Mouse (Mus musculus): ENCODE measurements at regions not wholly inside any gene's neighbourhood (a gene's known extent, or its start where the extent isn't known, plus 50 kb on each side); places are given as distances from the start of the nearest gene placed in this dataset.

DNA sequence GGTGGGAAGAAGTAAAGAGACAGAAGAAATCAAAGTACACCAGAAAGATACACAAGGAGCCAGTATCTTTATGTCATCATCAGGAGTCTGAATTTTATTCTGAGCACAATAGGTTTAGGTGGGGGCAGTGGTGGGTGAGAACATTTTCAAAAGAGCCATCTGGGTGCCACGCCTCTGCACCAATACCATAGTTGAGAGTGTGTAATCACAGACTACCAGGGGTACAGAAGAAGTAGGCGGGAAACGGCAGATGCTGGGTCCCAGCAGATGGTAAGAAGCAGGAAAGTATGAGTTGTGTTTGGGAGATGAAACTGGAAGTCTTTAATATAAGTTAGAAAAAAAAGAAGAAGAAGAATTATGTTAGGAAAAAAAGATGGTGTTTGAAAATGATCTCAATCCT, 682.7 kb upstream of the Pou3f3 start:
- no peaks in the 10 kb centered on the region for H3K9me3 ChIP-seq (ENCODE audit: low read length)
- H3K27me3 ChIP-seq (ENCODE audit: insufficient read depth, low read length) = no peaks in the 10 kb centered on the region
- H3K4me1 ChIP-seq (ENCODE audit: insufficient read depth, low read length) = no peaks in the 10 kb centered on the region
- ATAC-seq (no peak), DNase-seq (ENCODE audit: low spot score) (no peak)
- no peak overlapping the region for H3K4me3 ChIP-seq (ENCODE audit: low read length)
- no peaks in the 10 kb centered on the region for H3K36me3 ChIP-seq (ENCODE audit: insufficient read depth, low read length)
- TF ChIP-seq CTCF (IDR thresholded peaks at IDR 0.05; ENCODE audit: low read depth) = no peak
- no peak overlapping the region for H3K27ac ChIP-seq
- WGBS = 89% methylated on average over 3 of the region's 3 CpGs
- H3K9ac ChIP-seq (replicated peaks; ENCODE audit: low read length) = no peak overlapping the region
- no peak overlapping the region for H3K4me2 ChIP-seq (ENCODE audit: low read depth, low read length)

- no peak for TF ChIP-seq CTCF (IDR thresholded peaks at IDR 0.05; ENCODE audit: low read depth)
- H3K27me3 ChIP-seq (ENCODE audit: insufficient read depth, low read length) = no peaks in the 10 kb centered on the region
- no peak overlapping the region for H3K4me2 ChIP-seq (ENCODE audit: low read depth, low read length)
- no peak for DNase-seq (ENCODE audit: low spot score)
- no peak overlapping the region for H3K9ac ChIP-seq (replicated peaks; ENCODE audit: low read length)
- no peaks in the 10 kb centered on the region for H3K9me3 ChIP-seq (ENCODE audit: low read length)
- ATAC-seq = no peak
- no peaks in the 10 kb centered on the region for H3K36me3 ChIP-seq (ENCODE audit: insufficient read depth, low read length)
- no peaks in the 10 kb centered on the region for H3K4me1 ChIP-seq (ENCODE audit: insufficient read depth, low read length)
- H3K27ac ChIP-seq = no peak overlapping the region
- WGBS = 28% methylated on average over 2 of the region's 2 CpGs
- H3K4me3 ChIP-seq (ENCODE audit: low read length) = no peak overlapping the region
Observed at GRCm38 (mm10) chr1:42018966-42019365, 676.6 kb upstream of the Pou3f3 start.

DNA sequence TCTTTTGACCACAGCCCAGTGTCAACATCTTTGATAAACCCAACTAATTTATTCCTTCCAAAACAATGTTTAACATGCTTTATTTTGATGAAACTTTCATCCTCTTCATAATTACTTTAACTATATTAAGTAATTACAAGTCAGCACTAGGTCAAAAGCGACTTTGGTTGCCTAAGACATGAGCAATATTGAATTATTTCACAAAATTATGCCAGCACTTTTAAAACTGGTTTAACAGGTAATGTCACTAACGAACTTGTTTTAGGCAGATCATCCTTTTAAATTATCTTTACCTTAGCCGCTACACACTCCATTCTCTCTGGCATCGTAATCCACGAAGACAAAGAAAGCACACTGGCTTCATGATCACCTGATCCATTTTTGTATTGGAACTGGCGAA, 669.8 kb upstream of the Pou3f3 start:
- 86% methylated on average over 6 of the region's 6 CpGs for WGBS

DNA sequence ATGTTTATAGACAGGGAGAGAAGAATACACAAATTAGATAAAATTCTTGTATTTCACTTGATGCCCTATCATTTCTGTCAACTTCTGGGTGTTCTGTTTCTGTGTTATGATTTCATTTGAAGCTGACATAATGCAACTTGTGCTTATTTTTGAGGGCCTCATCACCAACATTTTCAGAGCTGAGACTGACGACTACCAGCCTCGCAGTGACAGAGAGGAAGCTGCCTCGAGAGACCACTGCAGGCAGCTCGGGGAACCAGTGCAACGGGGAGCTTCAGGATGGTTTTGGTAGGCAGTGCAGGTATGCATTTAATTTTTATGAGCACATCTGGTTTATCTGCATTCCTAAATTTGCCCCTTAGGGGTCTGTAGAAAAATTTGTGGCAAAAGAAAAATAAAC, 669.1 kb upstream of the Pou3f3 start:
- no peak overlapping the region for H3K27ac ChIP-seq
- H3K4me1 ChIP-seq (ENCODE audit: insufficient read depth, low read length) = no peaks in the 10 kb centered on the region
- H3K4me2 ChIP-seq (ENCODE audit: low read depth, low read length) = no peak overlapping the region
- no peak for ATAC-seq
- no peak overlapping the region for H3K4me3 ChIP-seq (ENCODE audit: low read length)
- TF ChIP-seq CTCF (IDR thresholded peaks at IDR 0.05; ENCODE audit: low read depth) = no peak
- H3K9ac ChIP-seq (replicated peaks; ENCODE audit: low read length) = no peak overlapping the region
- H3K9me3 ChIP-seq (ENCODE audit: low read length) = no peaks in the 10 kb centered on the region
- H3K27me3 ChIP-seq (ENCODE audit: insufficient read depth, low read length) = no peaks in the 10 kb centered on the region
- DNase-seq (ENCODE audit: low spot score) = no peak
- WGBS = 69% methylated on average over 5 of the region's 5 CpGs
- no peaks in the 10 kb centered on the region for H3K36me3 ChIP-seq (ENCODE audit: insufficient read depth, low read length)

More for the DNA sequence above, 669.8 kb upstream of the Pou3f3 start:
- Histone ChIP-seq H3K9me3 (ENCODE audit: low read length) (no peaks in the 10 kb centered on the region), H3K27me3 (ENCODE audit: insufficient read depth, low read length) (no peaks in the 10 kb centered on the region), H3K36me3 (ENCODE audit: insufficient read depth, low read length) (no peaks in the 10 kb centered on the region), H3K27ac (no peak overlapping the region), H3K4me2 (ENCODE audit: low read depth, low read length) (no peak overlapping the region), H3K4me1 (ENCODE audit: insufficient read depth, low read length) (no peaks in the 10 kb centered on the region), H3K9ac (replicated peaks; ENCODE audit: low read length) (no peak overlapping the region), H3K4me3 (ENCODE audit: low read length) (no peak overlapping the region)
- DNase-seq (ENCODE audit: low spot score) (no peak), ATAC-seq (no peak)
- TF ChIP-seq CTCF (IDR thresholded peaks at IDR 0.05; ENCODE audit: low read depth) = no peak

GRCm38 (mm10) chr1:42033786-42034185, 661.8 kb upstream of the Pou3f3 start:
- no peaks in the 10 kb centered on the region for H3K4me1 ChIP-seq (ENCODE audit: insufficient read depth, low read length)
- 88% methylated on average over 2 of the region's 2 CpGs for whole genome bisulfite sequencing
- H3K4me3 ChIP-seq (ENCODE audit: low read length) = no peak overlapping the region
- H3K36me3 ChIP-seq (ENCODE audit: insufficient read depth, low read length) = no peaks in the 10 kb centered on the region
- ATAC-seq = no peak
- DNase-seq (ENCODE audit: low spot score) = no peak
- no peaks in the 10 kb centered on the region for H3K9me3 ChIP-seq (ENCODE audit: low read length)
- H3K4me2 ChIP-seq (ENCODE audit: low read depth, low read length) = no peak overlapping the region
- TF ChIP-seq CTCF (IDR thresholded peaks at IDR 0.05; ENCODE audit: low read depth) = no peak
- no peak overlapping the region for H3K9ac ChIP-seq (replicated peaks; ENCODE audit: low read length)
- H3K27ac ChIP-seq = no peak overlapping the region
- H3K27me3 ChIP-seq (ENCODE audit: insufficient read depth, low read length) = no peaks in the 10 kb centered on the region

DNA sequence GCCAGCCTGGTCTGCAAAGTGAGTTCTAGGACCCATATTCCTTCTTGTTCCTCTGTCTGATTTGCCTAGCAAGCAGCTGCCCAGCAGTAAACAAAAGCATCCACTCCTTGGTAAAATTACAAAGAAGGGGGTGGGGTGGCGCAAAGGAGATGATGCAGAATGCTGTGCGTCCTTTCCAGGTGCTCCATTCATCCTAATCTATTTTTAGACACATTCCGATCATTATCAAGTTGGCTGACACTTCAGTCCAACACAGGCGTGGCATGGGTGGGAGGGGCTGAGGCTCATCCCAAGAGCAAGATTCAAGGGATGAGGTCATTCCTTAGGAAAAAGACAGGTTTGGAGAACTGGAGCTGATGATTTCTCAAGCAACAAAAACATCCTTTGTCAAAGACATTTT, 660.2 kb upstream of the Pou3f3 start:
- no peak for TF ChIP-seq CTCF (IDR thresholded peaks at IDR 0.05; ENCODE audit: low read depth)
- 85% methylated on average over 4 of the region's 4 CpGs for WGBS
- no peak overlapping the region for H3K4me3 ChIP-seq (ENCODE audit: low read length)
- ATAC-seq = no peak
- H3K4me1 ChIP-seq (ENCODE audit: insufficient read depth, low read length) = no peaks in the 10 kb centered on the region
- no peak overlapping the region for H3K4me2 ChIP-seq (ENCODE audit: low read depth, low read length)
- no peaks in the 10 kb centered on the region for H3K9me3 ChIP-seq (ENCODE audit: low read length)
- H3K9ac ChIP-seq (replicated peaks; ENCODE audit: low read length) = no peak overlapping the region
- H3K36me3 ChIP-seq (ENCODE audit: insufficient read depth, low read length) = no peaks in the 10 kb centered on the region
- no peaks in the 10 kb centered on the region for H3K27me3 ChIP-seq (ENCODE audit: insufficient read depth, low read length)
- H3K27ac ChIP-seq = no peak overlapping the region
- no peak for DNase-seq (ENCODE audit: low spot score)

DNA sequence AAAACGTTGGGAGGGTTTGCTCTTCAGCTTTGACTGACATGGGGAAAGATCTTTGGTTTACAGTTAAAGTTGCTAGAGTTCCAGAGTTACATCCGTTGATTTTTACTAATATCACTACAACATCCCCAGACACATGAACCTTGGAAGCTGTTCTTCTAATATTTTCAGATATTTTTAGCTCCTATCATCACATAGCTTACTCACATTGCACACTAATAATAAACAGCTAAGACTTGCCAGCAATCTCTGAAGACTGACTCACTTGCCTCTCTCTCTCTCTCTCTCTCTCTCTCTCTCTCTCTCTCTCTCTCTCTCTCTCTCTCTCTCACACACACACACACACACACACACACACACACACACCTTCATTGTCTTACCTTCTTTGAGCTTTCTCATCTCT, 654.0 kb upstream of the Pou3f3 start:
- WGBS = 61% methylated on average over 2 of the region's 2 CpGs
- Histone ChIP-seq H3K4me1 (ENCODE audit: insufficient read depth, low read length) (no peaks in the 10 kb centered on the region), H3K27me3 (ENCODE audit: insufficient read depth, low read length) (no peaks in the 10 kb centered on the region), H3K9ac (replicated peaks; ENCODE audit: low read length) (no peak overlapping the region), H3K27ac (no peak overlapping the region), H3K4me2 (ENCODE audit: low read depth, low read length) (no peak overlapping the region), H3K36me3 (ENCODE audit: insufficient read depth, low read length) (no peaks in the 10 kb centered on the region), H3K4me3 (ENCODE audit: low read length) (no peak overlapping the region), H3K9me3 (ENCODE audit: low read length) (no peaks in the 10 kb centered on the region)
- no peak for DNase-seq (ENCODE audit: low spot score)
- no peak for ATAC-seq
- no peak for TF ChIP-seq CTCF (IDR thresholded peaks at IDR 0.05; ENCODE audit: low read depth)
